Comparison of ENCODE assay signal across 8 mouse cellular contexts in genomic region chr7:100120791-100121261, GRCm38 (mm10). TPM values are rescaled to one million over a fixed set of nuclear protein-coding genes. Genes with fewer than 3 reads are reported as not detected.
DNase-seq lines count a peak whose midpoint lies in the region; ATAC-seq and TF ChIP-seq lines count a peak whose summit lies in the region.

No protein-coding gene starts in this region.

- peak overlapping the region; percentile 95 for H3K27ac ChIP-seq in heart, embryonic 10.5 days
- peak overlapping the region; percentile 72 for H3K27ac ChIP-seq in embryonic facial prominence, embryonic 11.5 days (replicated peaks; ENCODE audit: low read depth, low read length)
- H3K27ac ChIP-seq in hindbrain, embryonic 13.5 days: peak overlapping the region; percentile 84
- H3K27ac ChIP-seq in liver, embryonic 16.5 days (ENCODE audit: low read length): peak overlapping the region; percentile 92

- H3K4me3 ChIP-seq in heart, embryonic 10.5 days: peak overlapping the region; percentile 94
- peak overlapping the region; percentile 92 for H3K4me3 ChIP-seq in G1E (ENCODE audit: low read depth, low read length)
- peak overlapping the region; percentile 92 for H3K4me3 ChIP-seq in embryonic facial prominence, embryonic 11.5 days (ENCODE audit: low read depth, low read length)
- H3K4me3 ChIP-seq in hindbrain, embryonic 13.5 days: peak overlapping the region; percentile 93
- H3K4me3 ChIP-seq in liver, embryonic 16.5 days (ENCODE audit: low read depth, low read length): peak overlapping the region; percentile 97

- H3K4me2 ChIP-seq in embryonic facial prominence, embryonic 11.5 days (ENCODE audit: low read depth, low read length): peak overlapping the region; percentile 71
- peak overlapping the region; percentile 85 for H3K4me2 ChIP-seq in hindbrain, embryonic 13.5 days
- H3K4me2 ChIP-seq in liver, embryonic 16.5 days (ENCODE audit: low read depth, low read length): peak overlapping the region; percentile 87

- peak; percentile 80 for DNase-seq in heart, embryonic 10.5 days (ENCODE audit: low spot score)
- DNase-seq in heart, adult 18-20 months: no peak
- peak; percentile 84 for DNase-seq in G1E (ENCODE audit: low spot score)
- DNase-seq in embryonic facial prominence, embryonic 11.5 days (ENCODE audit: low spot score): peak; percentile 41
- peak; percentile 60 for DNase-seq in right cerebral cortex, postnatal 14 days
- no peak for DNase-seq in ovary, postnatal 10 days (ENCODE audit: low spot score)

- ATAC-seq in G1E (ENCODE audit: extremely low read depth, insufficient number of reproducible peaks, low FRiP score, poor library complexity, severe bottlenecking): peak; percentile 72
- peak; percentile 40 for ATAC-seq in embryonic facial prominence, embryonic 11.5 days (replicated peaks; ENCODE audit: insufficient number of reproducible peaks, low FRiP score, low TSS enrichment, low read depth)
- ATAC-seq in hindbrain, embryonic 13.5 days (ENCODE audit: low FRiP score): peak; percentile 73
- peak; percentile 70 for ATAC-seq in liver, embryonic 16.5 days (ENCODE audit: low read depth)

- 0 out of 2 replicates have a peak, but pooled peaks cover 2% of the 10 kb centered on the region for H3K4me1 ChIP-seq in heart, embryonic 10.5 days
- peaks cover 33% of the 10 kb centered on the region for H3K4me1 ChIP-seq in G1E (ENCODE audit: insufficient read depth, low read depth, low read length)
- H3K4me1 ChIP-seq in embryonic facial prominence, embryonic 11.5 days (ENCODE audit: control insufficient read depth, insufficient read depth, low read length): no peaks in the 10 kb centered on the region
- H3K4me1 ChIP-seq in hindbrain, embryonic 13.5 days (replicated peaks): peaks cover 12% of the 10 kb centered on the region
- H3K4me1 ChIP-seq in liver, embryonic 16.5 days (ENCODE audit: control insufficient read depth, low read depth, low read length): peaks cover 12% of the 10 kb centered on the region

- H3K27me3 ChIP-seq in heart, embryonic 10.5 days (ENCODE audit: insufficient read depth, poor library complexity, severe bottlenecking): no peaks in the 10 kb centered on the region
- no peaks in the 10 kb centered on the region; the same call in 1 of the 2 replicates for H3K27me3 ChIP-seq in G1E (ENCODE audit: insufficient read depth, low read length)
- H3K27me3 ChIP-seq in embryonic facial prominence, embryonic 11.5 days (ENCODE audit: control insufficient read depth, insufficient read depth, low read length): no peaks in the 10 kb centered on the region
- no peaks in the 10 kb centered on the region for H3K27me3 ChIP-seq in hindbrain, embryonic 13.5 days
- no peaks in the 10 kb centered on the region for H3K27me3 ChIP-seq in liver, embryonic 16.5 days (ENCODE audit: control insufficient read depth, insufficient read depth, low read depth, low read length)

- H3K9me3 ChIP-seq in heart, embryonic 10.5 days: no peaks in the 10 kb centered on the region
- no peaks in the 10 kb centered on the region for H3K9me3 ChIP-seq in G1E (replicated peaks)
- no peaks in the 10 kb centered on the region for H3K9me3 ChIP-seq in embryonic facial prominence, embryonic 11.5 days (replicated peaks; ENCODE audit: control insufficient read depth, low read length)
- no peaks in the 10 kb centered on the region for H3K9me3 ChIP-seq in hindbrain, embryonic 13.5 days
- peaks cover 3% of the 10 kb centered on the region for H3K9me3 ChIP-seq in liver, embryonic 16.5 days (replicated peaks; ENCODE audit: control insufficient read depth, low read length)

- TF ChIP-seq CTCF in G1E (IDR thresholded peaks at IDR 0.05; ENCODE audit: low read depth, low read length): no peak

- H3K9ac ChIP-seq in embryonic facial prominence, embryonic 11.5 days (replicated peaks; ENCODE audit: low read length): peak overlapping the region; percentile 87
- H3K9ac ChIP-seq in hindbrain, embryonic 13.5 days: peak overlapping the region; percentile 90
- peak overlapping the region; percentile 96 for H3K9ac ChIP-seq in liver, embryonic 16.5 days (ENCODE audit: low read depth, low read length)

- peaks cover 33% of the 10 kb centered on the region for H3K36me3 ChIP-seq in heart, embryonic 10.5 days
- H3K36me3 ChIP-seq in G1E (replicated peaks): peaks cover 39% of the 10 kb centered on the region
- no peaks in the 10 kb centered on the region for H3K36me3 ChIP-seq in embryonic facial prominence, embryonic 11.5 days (replicated peaks; ENCODE audit: control insufficient read depth, insufficient read depth, low read depth, low read length)
- peaks cover 29% of the 10 kb centered on the region for H3K36me3 ChIP-seq in hindbrain, embryonic 13.5 days
- peaks cover 13% of the 10 kb centered on the region; the same call in 1 of the 2 replicates for H3K36me3 ChIP-seq in liver, embryonic 16.5 days (ENCODE audit: control insufficient read depth, insufficient read depth)

- WGBS in heart, embryonic 10.5 days: 0% methylated on average over 25 of the region's 25 CpGs
- WGBS in embryonic facial prominence, embryonic 11.5 days: 0% methylated on average over 25 of the region's 25 CpGs
- WGBS in hindbrain, embryonic 13.5 days: under 1% methylated on average over 21 of the region's 25 CpGs
- under 1% methylated on average over 25 of the region's 25 CpGs for WGBS in liver, embryonic 16.5 days (ENCODE audit: insufficient replicate concordance)

RNA-seq across cellular contexts. Expression of gene Pold3, which starts 0.5 kb away (rescaled TPM):
- polyA plus RNA-seq in heart, embryonic 10.5 days (2016; fragmentation: Nextera tagmentation; extraction: Ambion mirVana): 51.3 and 69.9 TPM in 2 replicates
- total RNA-seq in heart, adult 18-20 months (2021): 10 to 100 TPM in 1 of 2 experiments, 1 to 10 TPM in 1; 6.6 to 10.7 TPM
- total RNA-seq in G1E (2014; fragmentation: Nextera tagmentation): 93.4 and 94.5 TPM in 2 replicates
- 87.0 and 90.5 TPM in 2 replicates for total RNA-seq in G1E (2017)
- polyA plus RNA-seq in G1E (2012): 19.0 and 24.4 TPM in 2 replicates
- 99.9 and 110 TPM in 2 replicates for polyA plus RNA-seq in embryonic facial prominence, embryonic 11.5 days (2014; fragmentation: Nextera tagmentation; extraction: Ambion mirVana)
- 43.7 and 45.0 TPM in 2 replicates for polyA plus RNA-seq in hindbrain, embryonic 13.5 days (2015; fragmentation: Nextera tagmentation; extraction: Ambion mirVana)
- polyA plus RNA-seq in liver, embryonic 16.5 days (2015; fragmentation: Nextera tagmentation; extraction: Ambion mirVana): 36.5 and 37.0 TPM in 2 replicates

RNA-seq across cellular contexts. Expression of gene Lipt2, which starts 38.3 kb away (rescaled TPM):
- 13.1 and 20.9 TPM in 2 replicates for polyA plus RNA-seq in heart, embryonic 10.5 days (2016; fragmentation: Nextera tagmentation; extraction: Ambion mirVana)
- total RNA-seq in heart, adult 18-20 months (2021): 1 to 10 TPM; 5.5 TPM
- total RNA-seq in G1E (2014; fragmentation: Nextera tagmentation) (8.7 and 11.7 TPM in 2 replicates), G1E (2017) (9.1 and 10.9 TPM in 2 replicates)
- polyA plus RNA-seq in G1E (2012): 5.5 and 6.2 TPM in 2 replicates
- polyA plus RNA-seq in embryonic facial prominence, embryonic 11.5 days (2014; fragmentation: Nextera tagmentation; extraction: Ambion mirVana): 26.4 and 34.9 TPM in 2 replicates
- polyA plus RNA-seq in hindbrain, embryonic 13.5 days (2015; fragmentation: Nextera tagmentation; extraction: Ambion mirVana): 16.3 and 17.3 TPM in 2 replicates
- 3.8 TPM in 2 replicates for polyA plus RNA-seq in liver, embryonic 16.5 days (2015; fragmentation: Nextera tagmentation; extraction: Ambion mirVana)

RNA-seq across cellular contexts. Expression of gene Kcne3, which starts 55.5 kb away (rescaled TPM):
- 4.2 and 5.9 TPM in 2 replicates for polyA plus RNA-seq in heart, embryonic 10.5 days (2016; fragmentation: Nextera tagmentation; extraction: Ambion mirVana)
- total RNA-seq in heart, adult 18-20 months (2021): under 1 TPM; 0.59 to 0.99 TPM
- 21.8 and 27.6 TPM in 2 replicates for total RNA-seq in G1E (2014; fragmentation: Nextera tagmentation)
- total RNA-seq in G1E (2017): 71.8 and 73.8 TPM in 2 replicates
- polyA plus RNA-seq in G1E (2012): 1.5 and 1.6 TPM in 2 replicates
- polyA plus RNA-seq in embryonic facial prominence, embryonic 11.5 days (2014; fragmentation: Nextera tagmentation; extraction: Ambion mirVana): 13.7 and 16.9 TPM in 2 replicates
- polyA plus RNA-seq in hindbrain, embryonic 13.5 days (2015; fragmentation: Nextera tagmentation; extraction: Ambion mirVana): 0.58 and 0.66 TPM in 2 replicates
- 1.1 and 1.2 TPM in 2 replicates for polyA plus RNA-seq in liver, embryonic 16.5 days (2015; fragmentation: Nextera tagmentation; extraction: Ambion mirVana)

Comparison
In these comparisons a context has a peak if more than half of its experiments do, and no peak if none do; other contexts are left out.
1. DNase-seq: peak in heart, embryonic 10.5 days (single experiment), G1E (single experiment), embryonic facial prominence, embryonic 11.5 days (single experiment) and right cerebral cortex, postnatal 14 days (single experiment); none in heart, adult 18-20 months (0 of 2) and ovary, postnatal 10 days (single experiment).
2. Peak in every context shown above with its lines, with median percentiles within 50 percentile points of each other: H3K27ac ChIP-seq, H3K4me3 ChIP-seq, ATAC-seq, H3K4me2 ChIP-seq and H3K9ac ChIP-seq.